Mouse (Mus musculus): Measurements from ENCODE around the gene Itga1. TPM values are rescaled to one million over a fixed set of nuclear protein-coding genes. Genes with fewer than 3 reads are reported as not detected.

Gene Itga1
- total and polyA plus RNA-seq, 3 experiments: under 0.01 to 0.04 (median 0.01) TPM

- DNase-seq (ENCODE audit: extremely low read depth): no peak
- dilution Hi-C loops (cut with MboI; ENCODE audit: extremely low pct_ligation_motif_present, extremely low pct_unique_long_range_greater_than_20kb, low sequenced_read_pairs): no loop called here
- H3K27me3 ChIP-seq (replicated peaks): no peaks in the 10 kb centered on the region
- H3K9me3 ChIP-seq (replicated peaks; ENCODE audit: low read length): no peaks in the 10 kb centered on the region
- H3K4me3 ChIP-seq (replicated peaks in 1 of 3; ENCODE audit: low read depth in 2 of 3, low read length in 2 of 3, poor library complexity in 1 of 3): peak overlapping the region in 1 of 3 experiments; percentile 38
- in situ Hi-C loops (cut with MboI; ENCODE audit: low pct_ligation_motif_present, low pct_unique_long_range_greater_than_20kb, low sequenced_read_pairs): no loop called here
- TF ChIP-seq MAZ (IDR thresholded peaks at IDR 0.05; ENCODE audit: low read depth, low read length): no peak
- no peak for TF ChIP-seq IRF4 (IDR thresholded peaks at IDR 0.05; ENCODE audit: low read depth, low read length)
- TF ChIP-seq NELFE (IDR thresholded peaks at IDR 0.05; ENCODE audit: low read depth, low read length): no peak
- no peak for TF ChIP-seq ETS1 (conservative IDR thresholded peaks at IDR 0.05; ENCODE audit: low read depth, low read length)
- TF ChIP-seq ELF1 (IDR thresholded peaks at IDR 0.05; ENCODE audit: low read depth, low read length): no peak
- no peak overlapping the region for H3K9ac ChIP-seq (ENCODE audit: insufficient read depth, low read depth)
- no peaks in the 10 kb centered on the region for H3K79me2 ChIP-seq (replicated peaks; ENCODE audit: control insufficient read depth, extremely low read depth, insufficient read depth, poor library complexity, severe bottlenecking)
- H3K36me3 ChIP-seq (replicated peaks in 1 of 2; ENCODE audit: control insufficient read depth in 1 of 2, insufficient read depth in 1 of 2, low read length in 1 of 2): no peaks in the 10 kb centered on the region
- H3K4me2 ChIP-seq (ENCODE audit: insufficient read depth, low read depth, poor library complexity, severe bottlenecking): peak overlapping the region; percentile 86
- H3K27ac ChIP-seq (ENCODE audit: insufficient read depth, low read depth): no peak overlapping the region
- H3K4me1 ChIP-seq (ENCODE audit: control insufficient read depth in 1 of 2, insufficient read depth in 2 of 2): no peaks in the 10 kb centered on the region
These were observed 49.2 kb downstream of the Itga1 start for GRCm38 (mm10) chr13:115052568-115052967.

GRCm38 (mm10) chr13:115050660-115051559 lies 50.9 kb downstream of the Itga1 start:
- Histone ChIP-seq H3K9ac (ENCODE audit: insufficient read depth, low read depth) (no peak overlapping the region), H3K4me1 (ENCODE audit: control insufficient read depth in 1 of 2, insufficient read depth in 2 of 2) (no peaks in the 10 kb centered on the region), H3K27me3 (replicated peaks) (no peaks in the 10 kb centered on the region), H3K4me2 (ENCODE audit: insufficient read depth, low read depth, poor library complexity, severe bottlenecking) (no peak overlapping the region), H3K36me3 (replicated peaks in 1 of 2; ENCODE audit: control insufficient read depth in 1 of 2, insufficient read depth in 1 of 2, low read length in 1 of 2) (no peaks in the 10 kb centered on the region), H3K9me3 (replicated peaks; ENCODE audit: low read length) (no peaks in the 10 kb centered on the region), H3K79me2 (replicated peaks; ENCODE audit: control insufficient read depth, extremely low read depth, insufficient read depth, poor library complexity, severe bottlenecking) (no peaks in the 10 kb centered on the region), H3K4me3 (replicated peaks in 1 of 3; ENCODE audit: low read depth in 2 of 3, low read length in 2 of 3, poor library complexity in 1 of 3) (no peak overlapping the region), H3K27ac (ENCODE audit: insufficient read depth, low read depth) (no peak overlapping the region)
- dilution Hi-C loops (cut with MboI; ENCODE audit: extremely low pct_ligation_motif_present, extremely low pct_unique_long_range_greater_than_20kb, low sequenced_read_pairs): no loop called here
- in situ Hi-C loops (cut with MboI; ENCODE audit: low pct_ligation_motif_present, low pct_unique_long_range_greater_than_20kb, low sequenced_read_pairs): no loop called here
- no peak for DNase-seq (ENCODE audit: extremely low read depth)
- TF ChIP-seq PAX5 (IDR thresholded peaks at IDR 0.05; ENCODE audit: low read length): no peak
- no peak for TF ChIP-seq MAFK (IDR thresholded peaks at IDR 0.05; ENCODE audit: insufficient replicate concordance, low read length)
- no peak for TF ChIP-seq KAT2A (IDR thresholded peaks at IDR 0.05; ENCODE audit: insufficient replicate concordance, low read length)
- TF ChIP-seq CHD1 (IDR thresholded peaks at IDR 0.05; ENCODE audit: low read depth, low read length): no peak
- TF ChIP-seq ELF1 (IDR thresholded peaks at IDR 0.05; ENCODE audit: low read depth, low read length): no peak
- TF ChIP-seq POLR2A (IDR thresholded peaks at IDR 0.05; ENCODE audit: low read depth, low read length): no peak
- TF ChIP-seq CHD2 (IDR thresholded peaks at IDR 0.05; ENCODE audit: low read length): no peak
- TF ChIP-seq ZC3H11A (IDR thresholded peaks at IDR 0.05; ENCODE audit: low read depth, low read length): no peak
- TF ChIP-seq UBTF (IDR thresholded peaks at IDR 0.05; ENCODE audit: low read depth, low read length): no peak
- no peak for TF ChIP-seq NRF1 (IDR thresholded peaks at IDR 0.05; ENCODE audit: low read depth, low read length)
- no peak for TF ChIP-seq BHLHE40 (IDR thresholded peaks at IDR 0.05; ENCODE audit: low read depth, low read length)
- no peak for TF ChIP-seq SMC3 (IDR thresholded peaks at IDR 0.05; ENCODE audit: low read depth, low read length)
- TF ChIP-seq POLR2AphosphoS2 (IDR thresholded peaks at IDR 0.05; ENCODE audit: low read depth, low read length): no peak
- no peak for TF ChIP-seq MAX (IDR thresholded peaks at IDR 0.05; ENCODE audit: low read length)
- no peak for TF ChIP-seq NELFE (IDR thresholded peaks at IDR 0.05; ENCODE audit: low read depth, low read length)
